Mouse (Mus musculus) ES-E14 (cell line): ENCODE measurements around the gene Pkd1.

Experiments
- CHD2 ChIP-seq: IDR thresholded peaks from 2 replicates; pipeline ENCODE4 v1.6.1; 2014; ENCODE audit warnings: mild to moderate bottlenecking, low read depth, low read length, inconsistent platforms
- HCFC1 ChIP-seq: IDR thresholded peaks from 2 replicates; pipeline ENCODE4 v1.6.1; 2012; ENCODE audit warnings: low read length, inconsistent platforms, borderline replicate concordance; ENCODE audit not compliant: insufficient read depth
- MAFK ChIP-seq: IDR thresholded peaks from 2 replicates; pipeline ENCODE4 v1.6.1; 2014; ENCODE audit warnings: mild to moderate bottlenecking, low read depth, low read length, inconsistent platforms; ENCODE audit not compliant: insufficient read depth
- ZC3H11A ChIP-seq: IDR thresholded peaks from 2 replicates; pipeline ENCODE4 v1.6.1; 2012; ENCODE audit warnings: low read depth, mild to moderate bottlenecking, inconsistent platforms, low read length, borderline replicate concordance
- ZNF384 ChIP-seq: IDR thresholded peaks from 2 replicates; pipeline ENCODE4 v1.6.1; 2012; ENCODE audit warnings: low read depth, low read length, inconsistent platforms

DNA sequence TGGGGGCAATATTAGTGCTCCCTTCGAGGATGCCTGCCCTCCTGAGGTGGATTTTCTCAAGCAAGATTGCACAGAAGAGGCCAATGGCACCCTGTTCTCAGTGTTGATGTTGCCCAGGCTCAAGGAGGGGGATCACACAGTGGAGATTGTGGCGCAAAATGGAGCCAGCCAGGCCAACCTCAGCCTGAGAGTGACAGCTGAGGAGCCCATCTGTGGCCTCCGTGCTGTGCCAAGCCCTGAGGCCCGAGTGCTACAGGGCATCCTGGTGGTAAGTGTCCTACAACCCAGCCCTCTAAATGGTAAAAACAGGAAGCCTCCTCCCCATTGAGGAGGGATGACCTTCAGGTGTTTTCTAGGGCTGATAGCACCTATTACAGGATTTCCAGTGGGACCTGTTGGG is 20.2 kb downstream of the Pkd1 start:
- no peak for TF ChIP-seq HCFC1
- TF ChIP-seq MAFK: no peak
- no peak for TF ChIP-seq ZC3H11A
- no peak for TF ChIP-seq ZNF384
- no peak for TF ChIP-seq CHD2
